Mouse (Mus musculus) cerebellum, adult 11 months (tissue): ENCODE results near the gene Anxa2.

ENCODE experiments used
- DNase-seq: peaks from one replicate; pipeline ENCODE4 v3.0.0; 2022

Gene Anxa2

DNA sequence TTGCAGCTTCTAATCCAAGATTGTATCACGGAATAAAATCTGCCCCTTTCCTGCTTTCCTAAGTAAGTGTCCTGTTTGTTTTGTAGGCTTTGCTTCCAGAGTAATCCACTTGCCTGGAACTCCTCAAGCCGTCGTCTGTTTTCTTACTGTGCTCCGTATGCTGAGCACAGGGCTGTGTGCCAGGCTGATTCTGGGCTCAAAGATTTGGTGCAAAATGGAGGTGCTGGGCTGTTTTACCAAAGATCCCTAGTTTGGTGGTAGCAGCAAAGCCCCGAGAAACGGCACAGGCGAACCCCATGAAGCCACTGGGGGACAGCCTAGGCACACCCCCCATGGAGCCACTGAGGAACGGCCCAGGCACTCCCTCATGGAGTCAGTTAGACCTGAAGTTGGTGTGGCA is 60.8 kb downstream of the Anxa2 start:
- no peak for DNase-seq

- DNase-seq, result no peak
Observed at GRCm38 (mm10) chr9:69515416-69515815, 62.0 kb downstream of the Anxa2 start.

- no peak for DNase-seq
Observed at GRCm38 (mm10) chr9:69517387-69518035, 64.1 kb downstream of the Anxa2 start.
